Mouse (Mus musculus) megakaryocyte-erythroid progenitor cell, adult 5 weeks (primary cell): Measurements from ENCODE around the gene Ptpn9. TPM values are rescaled to one million over a fixed set of nuclear protein-coding genes. Genes with fewer than 3 reads are reported as not detected.

Experiments
- polyA plus RNA-seq: library from polyadenylated mRNA; stranded (reverse); fragments of >175 nt; gene quantifications from 2 replicates; pipeline ENCODE4 v1.2.3, GENCODE M21; 2012

Gene Ptpn9
- polyA plus RNA-seq, result 24.6 and 34.3 TPM in 2 replicates

DNA sequence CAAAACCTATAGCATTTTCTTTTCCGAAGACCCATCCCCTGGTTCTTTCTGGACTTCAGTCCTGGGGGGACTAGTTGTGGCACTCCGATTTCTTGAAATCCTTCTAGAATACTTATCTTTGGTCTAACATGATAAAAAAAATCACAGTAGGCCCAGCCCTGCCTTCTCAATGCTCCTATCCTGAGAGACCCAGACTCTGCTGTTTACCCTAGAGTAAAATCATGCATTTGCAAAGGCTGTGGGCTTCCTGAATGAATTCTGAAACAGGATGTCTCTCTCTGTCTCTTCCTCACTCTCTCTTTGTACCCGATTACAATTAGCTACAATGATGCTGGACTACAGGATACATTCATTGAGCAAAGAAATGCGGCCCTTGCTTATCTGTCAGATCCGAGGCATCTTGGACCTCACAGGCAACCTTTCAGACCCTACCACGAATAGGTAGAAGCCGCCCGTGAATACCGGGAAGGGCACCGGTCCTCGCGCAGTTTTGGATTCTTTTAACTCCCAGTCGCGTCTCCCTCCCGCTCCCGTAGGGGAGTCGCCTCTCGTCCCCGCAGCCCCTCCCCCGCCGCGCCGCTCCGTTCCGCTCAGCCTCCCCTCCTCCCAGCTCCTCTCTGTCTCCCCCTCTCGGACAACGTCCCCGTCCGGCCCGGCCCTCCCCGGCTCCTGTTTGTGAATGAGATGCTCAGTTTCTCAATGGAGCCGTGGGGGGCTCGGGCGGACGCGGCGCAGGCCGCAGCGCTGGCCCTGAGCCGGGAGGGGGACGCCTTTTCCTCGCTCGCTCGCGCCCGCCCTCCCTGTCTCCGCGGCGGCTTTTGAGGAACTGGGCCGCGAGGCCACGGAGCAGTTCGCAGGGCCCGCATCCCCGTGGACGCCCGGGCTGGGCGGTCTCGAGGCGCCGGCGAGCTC lies at the start of gene Ptpn9:
Gene Ptpn9, plus strand, starts transcription at position 638 of the 912 bp plus-strand sequence.

DNA sequence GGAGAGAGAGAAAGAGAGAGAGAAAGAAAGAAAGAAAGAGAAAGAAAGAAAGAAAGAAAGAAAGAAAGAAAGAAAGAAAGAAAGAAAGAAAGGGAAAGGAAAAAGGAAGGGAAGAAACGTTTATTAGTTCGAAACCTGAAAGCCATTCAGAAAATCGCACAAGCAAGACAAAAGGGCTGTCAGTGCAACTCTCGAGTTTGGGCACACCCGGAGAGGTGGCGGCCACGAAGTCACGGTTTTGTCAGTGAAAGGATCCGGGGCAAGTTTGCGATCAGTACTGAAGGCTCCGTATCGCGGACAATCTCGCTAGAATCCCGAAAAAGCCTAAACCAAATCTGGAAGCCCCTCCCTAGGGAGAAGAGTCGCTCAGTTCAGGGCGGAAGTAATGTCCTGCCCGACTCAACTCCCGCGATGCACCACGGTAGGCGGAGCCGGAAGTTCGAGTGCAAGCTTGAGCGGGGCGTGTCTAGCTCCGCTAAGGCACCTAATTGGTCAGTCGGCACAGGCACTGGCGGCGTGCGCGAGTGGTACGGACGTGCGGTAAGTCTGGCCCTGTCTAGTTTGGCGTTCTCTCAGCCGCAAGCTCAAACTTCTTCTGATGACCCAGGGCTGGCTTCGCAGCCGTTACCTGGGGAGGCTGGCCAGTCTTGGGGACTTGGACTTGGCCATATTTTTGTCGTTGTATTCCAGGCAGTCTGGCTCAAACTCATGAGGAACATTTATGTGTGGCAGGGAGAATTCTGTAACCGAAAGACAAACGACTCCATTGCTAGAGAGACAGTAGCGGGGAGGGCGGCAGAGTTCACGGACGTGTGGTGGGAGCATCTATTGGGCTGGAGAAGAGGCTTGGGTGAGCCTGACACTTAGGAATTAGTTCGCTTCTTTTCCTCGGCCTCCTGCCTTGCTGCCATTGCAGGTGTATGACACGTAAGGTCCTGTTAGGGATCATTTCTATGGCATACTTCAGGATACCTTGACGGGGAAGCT lies 44.0 kb upstream of the Ptpn9 start, which contains the start of gene Snupn:
Gene Snupn, plus strand, starts transcription at position 465 of the 987 bp plus-strand sequence.

DNA sequence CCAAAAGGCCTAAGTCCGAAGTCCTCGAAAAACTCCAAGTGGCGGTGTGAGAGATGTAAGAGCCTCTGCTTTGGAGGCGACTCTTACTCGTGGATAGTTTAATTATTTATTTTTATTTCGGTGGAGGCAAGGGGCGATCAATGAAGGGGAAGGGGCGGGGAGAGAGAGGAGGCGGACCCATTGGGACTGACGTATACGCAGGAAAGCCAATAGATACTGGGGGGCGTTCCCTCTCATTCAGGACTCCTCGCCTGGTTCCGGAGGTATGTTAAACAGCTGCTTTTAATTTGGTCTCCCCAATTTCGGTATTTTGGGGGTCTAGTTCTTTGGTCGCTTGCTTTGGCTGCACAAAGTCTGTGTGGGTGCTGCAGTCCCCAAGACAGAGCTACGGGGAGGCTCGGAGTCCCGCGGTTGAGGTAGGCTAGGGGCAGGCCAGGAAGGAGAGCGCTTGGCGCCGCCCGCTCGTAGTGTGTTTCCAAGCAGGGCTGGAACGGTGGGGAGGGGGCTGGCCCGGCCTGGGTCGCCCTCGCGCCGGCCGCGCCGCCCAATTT lies 77.2 kb downstream of the Ptpn9 start, which contains the start of gene Sin3a:
Gene Sin3a, plus strand, starts transcription at position 240 of the 551 bp plus-strand sequence.

Other genes with a start within 250 kb of the Ptpn9 start
- gene Lingo1, start 198.5 kb upstream of the Ptpn9 start, polyA plus RNA-seq, result 0.11 TPM in 1 of 2 replicates, not detected in the other
- gene Odf3l1, start 130.2 kb upstream of the Ptpn9 start, polyA plus RNA-seq, result not detected in 2 replicates
- 0.02 TPM in 2 replicates for gene Cspg4, start 129.9 kb upstream of the Ptpn9 start, polyA plus RNA-seq
- gene Snx33, start 66.6 kb upstream of the Ptpn9 start, polyA plus RNA-seq, result 1.9 and 2.0 TPM in 2 replicates
- gene Imp3, start 57.4 kb upstream of the Ptpn9 start, polyA plus RNA-seq, result 71.9 and 81.0 TPM in 2 replicates
- gene Snupn, start 44.0 kb upstream of the Ptpn9 start, polyA plus RNA-seq, result 1.00 and 1.1 TPM in 2 replicates
- 12.6 and 17.1 TPM in 2 replicates for gene Sin3a, start 77.1 kb downstream of the Ptpn9 start, polyA plus RNA-seq
- 99.3 and 110 TPM in 2 replicates for gene Man2c1, start 135.8 kb downstream of the Ptpn9 start, polyA plus RNA-seq
- gene Neil1, start 153.4 kb downstream of the Ptpn9 start, polyA plus RNA-seq, result 18.0 and 20.0 TPM in 2 replicates
- 46.9 and 50.6 TPM in 2 replicates for gene Commd4, start 163.4 kb downstream of the Ptpn9 start, polyA plus RNA-seq
- gene Trcg1, start 241.6 kb downstream of the Ptpn9 start, polyA plus RNA-seq, result not detected in 2 replicates